Mouse (Mus musculus) liver, embryonic 15.5 days (tissue): Measurements from ENCODE around the gene Cyp2a5. TPM values are rescaled to one million over a fixed set of nuclear protein-coding genes. Genes with fewer than 3 reads are reported as not detected.
"Not testable (repeated sequence)": the region's sequence is repeated elsewhere in the genome, so short reads cannot be mapped to it uniquely, and the experiment has no call there.

Experiments
- ATAC-seq: fragments of 200-750 bp; cut with Nextera tagmentation; 2 replicates; pipeline ENCODE4 v1.8.0; 2017; ENCODE audit warnings: moderate number of reproducible peaks, mild to moderate bottlenecking, moderate library complexity; ENCODE audit not compliant: insufficient read depth
- H3K27ac ChIP-seq: fragments of 300-500 bp; sonication (generic); replicated peaks from 2 replicates; pipeline ENCODE4 v1.5.1; 2015; ENCODE audit warnings: mild to moderate bottlenecking, inconsistent platforms
- H3K27me3 ChIP-seq: fragments of 300-500 bp; sonication (generic); 2 replicates; pipeline ENCODE4 v1.6.1; 2015; ENCODE audit warnings: mild to moderate bottlenecking, inconsistent platforms
- H3K36me3 ChIP-seq: fragments of 300-500 bp; sonication (generic); replicated peaks from 2 replicates; pipeline ENCODE4 v1.6.1; 2015; ENCODE audit warnings: moderate library complexity, mild to moderate bottlenecking, inconsistent platforms
- H3K4me1 ChIP-seq: fragments of 300-500 bp; sonication (generic); replicated peaks from 2 replicates; pipeline ENCODE4 v1.6.1; 2015; ENCODE audit warnings: inconsistent platforms
- H3K4me2 ChIP-seq: fragments of 300-500 bp; sonication (generic); 2 replicates; pipeline ENCODE4 v1.6.1; 2015; ENCODE audit warnings: moderate library complexity, mild to moderate bottlenecking, inconsistent platforms
- H3K4me3 ChIP-seq: fragments of 300-500 bp; sonication (generic); replicated peaks from 2 replicates; pipeline ENCODE4 v1.5.1; 2015; ENCODE audit warnings: mild to moderate bottlenecking, inconsistent platforms
- H3K9ac ChIP-seq: fragments of 300-500 bp; sonication (generic); 2 replicates; pipeline ENCODE4 v1.6.1; 2015; ENCODE audit warnings: moderate library complexity, mild to moderate bottlenecking, inconsistent platforms
- H3K9me3 ChIP-seq: fragments of 300-500 bp; sonication (generic); replicated peaks from 2 replicates; pipeline ENCODE4 v1.6.1; 2016; ENCODE audit warnings: inconsistent platforms
- WGBS: fragments of 180-500 bp; shearing (Covaris S2); methylation state at CpG from one replicate; pipeline ENCODE4 v1.1.7; 2015; ENCODE audit warnings: mixed read lengths; ENCODE audit not compliant: insufficient replicate concordance; 5-methylcytosine and 5-hydroxymethylcytosine counted together
- polyA plus RNA-seq: library from polyadenylated mRNA; unstranded; fragments of >200 nt; fragmentation: Nextera tagmentation; extraction: Ambion mirVana; gene quantifications from 2 replicates; pipeline ENCODE4 v1.2.1, GENCODE M21; 2015

Gene Cyp2a5
- 1.1 and 2.1 TPM in 2 replicates for polyA plus RNA-seq

DNA sequence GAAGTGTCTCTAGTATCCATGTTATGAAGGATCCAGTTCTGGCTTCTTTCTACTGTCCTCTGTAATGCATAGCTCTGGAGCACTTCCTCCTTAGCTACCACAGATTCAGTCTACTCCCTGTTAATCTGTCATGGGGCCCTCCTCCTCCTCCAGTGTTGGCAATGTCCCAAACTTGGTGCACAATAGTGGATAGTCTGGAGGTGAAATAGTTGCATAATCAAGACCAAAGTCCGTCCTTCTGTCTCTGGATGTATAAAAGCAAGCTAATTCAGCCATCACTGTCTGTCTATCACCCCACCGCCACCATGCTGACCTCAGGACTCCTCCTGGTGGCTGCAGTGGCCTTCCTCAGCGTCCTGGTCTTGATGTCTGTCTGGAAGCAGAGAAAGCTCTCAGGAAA lies at the start of gene Cyp2a5:
Gene Cyp2a5 (plus strand): TSS at position 247 of the 400 bp plus-strand sequence.
- 38% methylated on average over 3 of the region's 3 CpGs for WGBS
- H3K27me3 ChIP-seq, H3K36me3 ChIP-seq, H3K4me3 ChIP-seq, H3K9ac ChIP-seq, H3K4me1 ChIP-seq, H3K9me3 ChIP-seq, H3K27ac ChIP-seq, H3K4me2 ChIP-seq: not testable (repeated sequence)
- 0 out of 2 replicates have a peak, but pooled peaks have one; percentile 15 for ATAC-seq

DNA sequence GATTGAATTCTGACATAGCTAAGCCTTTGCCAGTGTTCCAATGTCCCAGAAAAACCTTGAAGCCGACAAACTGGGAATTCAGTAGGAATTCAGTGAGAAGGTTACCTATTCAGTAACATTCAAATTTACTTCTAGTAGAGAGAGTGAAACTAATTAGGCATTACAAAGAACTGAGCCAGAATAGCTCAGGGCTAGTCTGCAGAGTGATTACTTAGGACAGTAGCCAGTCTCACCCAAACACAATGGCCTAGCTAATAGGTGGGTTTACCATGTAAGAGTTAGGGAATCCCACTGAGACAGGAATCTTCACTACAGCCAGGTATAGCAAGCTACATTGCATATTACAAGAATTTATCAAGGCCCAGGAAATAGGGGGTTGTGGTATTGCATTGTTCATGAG lies 49.1 kb upstream of the Cyp2a5 start:
- 39% methylated on average over 1 of the region's 1 CpGs for WGBS
- ATAC-seq, H3K9ac ChIP-seq, H3K36me3 ChIP-seq, H3K4me1 ChIP-seq, H3K27ac ChIP-seq, H3K4me3 ChIP-seq, H3K27me3 ChIP-seq, H3K9me3 ChIP-seq, H3K4me2 ChIP-seq: not testable (repeated sequence)

DNA sequence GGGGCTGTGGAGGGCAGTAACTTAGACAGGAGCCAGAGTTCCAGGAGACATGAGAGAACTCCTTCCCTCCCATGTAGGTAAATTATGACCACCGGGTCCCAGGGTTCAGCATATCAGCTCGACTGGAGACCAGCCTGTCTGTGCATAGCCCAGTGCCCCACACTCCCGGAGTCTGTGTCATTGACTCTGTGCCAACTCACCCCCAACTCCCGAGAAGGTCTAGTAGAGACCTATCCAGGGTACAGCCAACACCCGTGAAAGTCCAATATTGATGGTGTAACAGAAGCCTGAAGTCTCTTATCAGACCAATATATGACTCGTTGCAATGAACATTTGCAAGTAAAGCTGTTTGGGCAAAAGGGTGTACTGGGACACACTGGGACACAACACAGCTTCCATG lies 45.1 kb upstream of the Cyp2a5 start:
- H3K4me1 ChIP-seq = no peaks in the 10 kb centered on the region
- no peak overlapping the region for H3K27ac ChIP-seq
- 50% methylated on average over 6 of the region's 6 CpGs for whole genome bisulfite sequencing
- no peaks in the 10 kb centered on the region for H3K36me3 ChIP-seq
- H3K9ac ChIP-seq = no peak overlapping the region
- no peaks in the 10 kb centered on the region for H3K9me3 ChIP-seq
- ATAC-seq = no peak
- no peaks in the 10 kb centered on the region for H3K27me3 ChIP-seq
- H3K4me3 ChIP-seq = no peak overlapping the region
- H3K4me2 ChIP-seq = no peak overlapping the region

DNA sequence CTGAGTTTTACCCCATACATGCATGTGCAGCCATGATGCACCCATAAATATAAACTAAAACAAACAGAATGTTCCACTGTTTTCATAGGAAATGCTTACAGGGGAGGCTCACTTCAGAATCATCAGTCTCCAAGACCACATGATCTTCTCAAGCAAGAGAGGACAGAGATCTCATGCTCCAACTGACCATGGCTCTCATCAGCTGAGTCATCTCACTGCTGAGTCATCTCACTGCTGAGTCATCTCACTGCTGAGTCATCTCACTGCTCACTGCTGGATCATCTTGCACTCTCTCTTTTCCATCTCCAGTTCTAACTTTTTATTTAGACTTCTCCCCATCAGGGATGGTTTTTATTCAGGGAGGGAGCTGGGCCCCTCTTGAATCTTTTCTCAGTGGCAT lies 35.0 kb upstream of the Cyp2a5 start:
- H3K4me2 ChIP-seq = no peak overlapping the region
- H3K4me3 ChIP-seq = no peak overlapping the region
- no peak overlapping the region for H3K27ac ChIP-seq
- H3K27me3 ChIP-seq = no peaks in the 10 kb centered on the region
- no peak; the same call in 1 of the 2 replicates for ATAC-seq
- H3K36me3 ChIP-seq = no peaks in the 10 kb centered on the region
- no peaks in the 10 kb centered on the region for H3K9me3 ChIP-seq
- H3K4me1 ChIP-seq = no peaks in the 10 kb centered on the region
- no peak overlapping the region for H3K9ac ChIP-seq

DNA sequence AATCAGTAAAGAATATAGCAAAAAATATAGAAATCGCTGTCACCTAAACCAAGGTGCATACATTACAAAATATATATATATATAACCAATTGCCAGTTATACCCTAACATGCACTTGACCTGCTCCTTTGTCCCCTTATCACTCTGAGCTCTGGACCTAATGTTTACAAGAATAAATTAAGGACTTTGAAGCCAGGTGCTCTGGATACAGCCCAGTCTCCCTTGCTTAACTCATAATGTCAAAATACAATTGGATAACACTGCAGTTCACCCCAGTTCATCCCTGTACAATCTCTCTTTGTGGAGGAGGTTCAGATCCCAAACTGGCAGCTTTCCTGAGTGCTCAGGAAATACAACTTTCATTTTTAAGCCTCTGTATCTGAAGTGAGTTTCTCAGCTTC lies 34.1 kb upstream of the Cyp2a5 start:
- no peak overlapping the region for H3K4me2 ChIP-seq
- H3K36me3 ChIP-seq = no peaks in the 10 kb centered on the region
- WGBS = 61% methylated on average over 1 of the region's 1 CpGs
- no peak overlapping the region for H3K27ac ChIP-seq
- no peaks in the 10 kb centered on the region for H3K9me3 ChIP-seq
- no peaks in the 10 kb centered on the region for H3K27me3 ChIP-seq
- no peak for ATAC-seq
- no peaks in the 10 kb centered on the region for H3K4me1 ChIP-seq
- no peak overlapping the region for H3K9ac ChIP-seq
- no peak overlapping the region for H3K4me3 ChIP-seq

DNA sequence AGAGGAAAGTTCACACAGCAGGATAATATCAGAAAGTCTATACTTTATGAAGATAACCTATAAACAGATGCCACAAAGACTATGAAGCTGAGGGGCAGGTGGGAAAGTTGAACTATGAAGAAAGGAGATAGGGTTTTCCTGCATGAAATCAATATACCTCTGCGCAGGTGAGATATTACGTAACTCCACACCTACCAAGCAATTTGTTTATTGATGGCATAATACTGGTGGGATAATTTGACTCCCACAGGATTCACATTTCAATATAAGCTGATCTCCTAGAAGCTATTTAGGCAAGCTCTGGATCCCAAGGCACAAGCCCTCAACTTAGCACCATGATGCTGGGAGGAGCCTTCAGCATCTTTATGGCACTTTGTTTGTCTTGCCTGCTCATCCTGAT lies 26.5 kb upstream of the Cyp2a5 start, which contains the start of gene Cyp2g1:
Gene Cyp2g1 (plus strand): TSS at position 301 of the 400 bp plus-strand sequence.
- WGBS = 60% methylated on average over 2 of the region's 2 CpGs
- H3K9ac ChIP-seq = no peak within 1 kb of the TSS
- no peak for ATAC-seq

DNA sequence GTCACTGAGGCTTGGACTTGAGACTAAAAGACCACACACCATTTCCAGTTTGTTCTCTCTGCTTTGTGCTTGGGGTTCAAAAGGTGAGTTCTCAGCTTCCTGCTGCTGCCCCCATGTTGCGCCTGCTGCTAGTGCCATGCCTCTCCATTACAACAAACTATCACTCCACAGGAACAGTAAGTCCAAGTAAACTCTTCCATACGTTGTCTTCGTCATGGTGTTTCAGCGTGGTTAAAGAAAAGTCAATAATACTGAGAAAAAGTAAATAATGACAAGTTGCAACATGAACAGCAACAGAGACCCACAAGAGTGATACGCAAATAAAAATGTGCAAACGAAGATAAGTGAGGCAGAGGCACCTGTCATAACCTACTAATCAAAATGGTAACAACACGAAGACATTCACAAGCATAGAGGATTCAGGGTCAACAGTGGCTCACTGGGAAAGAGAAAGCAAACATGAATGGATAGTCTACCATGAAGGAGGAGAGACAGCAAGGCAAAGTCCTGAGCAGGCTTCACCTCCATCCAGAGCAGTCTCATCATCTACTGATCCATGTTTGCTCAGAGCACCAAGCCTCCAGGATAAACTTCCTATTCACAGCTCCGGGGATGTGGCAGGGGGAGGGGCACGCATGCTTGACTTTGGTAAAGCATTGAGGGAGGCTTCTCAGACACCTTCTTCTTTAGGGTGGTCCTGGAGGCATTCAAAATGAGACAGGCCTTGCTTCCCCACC lies 3.4 kb upstream of the Cyp2a5 start:
- not testable (repeated sequence) for H3K4me3 ChIP-seq, H3K9me3 ChIP-seq, H3K4me2 ChIP-seq, H3K27me3 ChIP-seq, H3K4me1 ChIP-seq, H3K9ac ChIP-seq, H3K27ac ChIP-seq, H3K36me3 ChIP-seq
- 64% methylated on average over 9 of the region's 9 CpGs for WGBS
- peak; percentile 57; the same call in 1 of the 2 replicates for ATAC-seq

More for the DNA sequence above, 26.5 kb upstream of the Cyp2a5 start, which contains the start of gene Cyp2g1:
- Histone ChIP-seq H3K4me1 (no peaks in the 10 kb centered on the region), H3K36me3 (no peaks in the 10 kb centered on the region), H3K4me3 (no peak within 1 kb of the TSS), H3K27me3 (no peaks in the 10 kb centered on the region), H3K27ac (no peak within 1 kb of the TSS), H3K9me3 (no peaks in the 10 kb centered on the region; the same call in 1 of the 2 replicates), H3K4me2 (no peak within 1 kb of the TSS)

DNA sequence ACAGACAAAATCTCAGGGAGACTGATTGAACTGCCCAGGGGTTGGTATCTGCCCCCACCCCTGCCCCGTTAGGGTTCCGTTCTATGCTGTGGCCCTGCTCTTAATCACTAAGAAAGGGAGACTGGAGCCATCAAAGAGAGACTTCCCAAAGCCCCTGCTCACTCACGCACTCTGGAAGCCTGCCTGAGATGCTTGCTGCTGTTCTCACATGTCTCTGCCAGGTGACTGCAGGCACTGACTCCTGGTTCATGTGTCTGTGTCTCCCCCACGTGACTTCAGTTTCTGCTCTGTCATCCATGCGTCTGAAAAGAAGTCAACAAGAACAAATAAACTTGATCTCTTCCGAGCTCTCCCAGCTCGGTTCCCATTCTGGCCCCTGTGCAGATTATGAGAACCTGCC lies 2.4 kb upstream of the Cyp2a5 start:
- ATAC-seq, H3K4me1 ChIP-seq, H3K4me2 ChIP-seq, H3K9ac ChIP-seq, H3K36me3 ChIP-seq, H3K27ac ChIP-seq, H3K9me3 ChIP-seq, H3K27me3 ChIP-seq, H3K4me3 ChIP-seq: not testable (repeated sequence)
- 57% methylated on average over 7 of the region's 7 CpGs for WGBS

DNA sequence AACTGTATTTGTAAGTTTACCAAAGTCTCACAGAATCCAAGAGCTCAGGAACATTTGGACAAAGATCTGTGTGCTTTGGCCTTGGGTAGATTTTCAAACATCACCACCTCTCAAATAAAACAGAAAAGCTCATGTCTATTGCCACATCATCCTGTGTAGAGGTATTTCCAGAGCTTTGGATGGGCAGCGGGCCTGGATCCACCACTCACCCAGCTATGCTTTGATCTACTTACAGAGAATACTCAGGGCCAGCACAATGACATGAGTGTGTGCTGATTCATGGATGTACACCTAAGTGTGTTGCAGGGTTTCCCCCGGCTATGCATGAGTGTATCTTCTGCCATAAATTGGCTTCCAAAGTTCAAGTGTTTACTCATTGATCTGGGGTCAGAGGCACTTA lies 8.3 kb downstream of the Cyp2a5 start:
- not testable (repeated sequence) for H3K4me1 ChIP-seq, H3K4me3 ChIP-seq, H3K27me3 ChIP-seq, H3K36me3 ChIP-seq, H3K4me2 ChIP-seq, H3K9ac ChIP-seq, H3K9me3 ChIP-seq, H3K27ac ChIP-seq, ATAC-seq
- WGBS = 54% methylated on average over 2 of the region's 2 CpGs

DNA sequence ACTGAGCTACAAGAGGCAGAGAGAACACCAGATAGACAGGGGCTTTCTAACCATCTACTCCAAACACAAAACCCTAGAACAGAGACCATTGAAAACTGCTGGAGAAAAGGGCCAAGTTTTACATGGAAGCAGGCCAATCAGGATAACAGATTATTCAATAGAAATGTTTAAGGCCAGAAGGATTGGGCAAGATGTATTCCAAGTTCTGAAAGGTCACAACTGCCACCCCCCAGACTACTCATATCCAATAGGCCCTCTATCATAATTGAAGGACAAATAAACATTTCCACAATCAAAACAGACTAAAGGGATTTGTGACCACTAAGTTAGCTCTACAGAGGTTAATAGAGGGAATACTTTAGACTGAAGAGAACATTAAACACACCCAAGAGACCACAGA lies 15.0 kb downstream of the Cyp2a5 start:
- not testable (repeated sequence) for H3K4me1 ChIP-seq, H3K27ac ChIP-seq, H3K4me2 ChIP-seq, H3K9me3 ChIP-seq, H3K27me3 ChIP-seq, H3K4me3 ChIP-seq, H3K9ac ChIP-seq, ATAC-seq, H3K36me3 ChIP-seq

DNA sequence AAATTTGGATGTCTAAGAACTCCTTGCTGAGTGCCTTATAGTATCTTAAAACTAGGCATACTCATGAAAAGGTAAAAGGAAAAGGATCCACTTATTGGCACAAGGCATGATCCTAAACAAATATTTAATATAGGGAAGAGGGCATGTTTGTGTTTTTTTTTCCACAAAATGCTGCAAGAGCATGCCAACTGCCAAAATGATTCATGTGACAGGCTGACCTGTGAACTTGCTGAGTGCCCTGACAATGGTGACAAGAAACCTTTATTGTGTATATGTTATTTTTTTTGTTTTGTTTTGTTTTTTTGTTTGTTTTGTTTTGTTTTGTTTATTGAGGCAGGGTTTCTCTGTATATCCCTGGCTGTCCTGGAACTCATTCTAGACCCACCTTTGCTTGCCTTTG lies 43.5 kb downstream of the Cyp2a5 start:
- not testable (repeated sequence) for H3K9me3 ChIP-seq, ATAC-seq, H3K27ac ChIP-seq, H3K4me1 ChIP-seq, H3K27me3 ChIP-seq, H3K36me3 ChIP-seq, H3K9ac ChIP-seq, H3K4me2 ChIP-seq, H3K4me3 ChIP-seq

DNA sequence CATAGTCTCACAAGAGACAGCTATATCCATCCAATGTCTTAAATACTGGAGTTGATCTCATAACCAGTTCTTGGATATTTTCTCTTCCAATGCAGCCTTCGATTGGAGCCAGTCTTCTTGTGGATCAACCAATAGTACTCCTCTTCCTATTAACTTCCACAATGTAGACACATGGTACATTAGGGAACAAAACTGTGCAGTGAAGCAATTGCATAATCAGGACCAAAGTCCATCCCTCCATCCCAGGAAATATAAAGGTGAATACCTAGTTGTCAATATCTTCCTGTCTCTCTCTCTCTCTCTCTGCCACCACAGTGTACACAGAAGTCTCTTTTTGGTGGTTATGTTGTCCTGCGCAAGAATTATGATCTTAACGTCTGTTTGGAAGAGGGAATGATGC lies 45.5 kb downstream of the Cyp2a5 start:
- H3K4me3 ChIP-seq, H3K4me2 ChIP-seq, H3K9me3 ChIP-seq, H3K27ac ChIP-seq, H3K4me1 ChIP-seq, H3K9ac ChIP-seq, ATAC-seq, H3K36me3 ChIP-seq, H3K27me3 ChIP-seq: not testable (repeated sequence)
- 52% methylated on average over 3 of the region's 3 CpGs for WGBS
